Mouse (Mus musculus) ES-Bruce4 (cell line): ENCODE measurements around the gene Cwh43.

Experiments
- CTCF ChIP-seq: IDR thresholded peaks from one replicate; pipeline ENCODE4 v1.8.1; 2011; ENCODE audit warnings: low read depth, low read length
- POLR2A ChIP-seq: IDR thresholded peaks from one replicate; pipeline ENCODE4 v1.8.1; 2011; ENCODE audit warnings: low read length; ENCODE audit not compliant: insufficient read depth

DNA sequence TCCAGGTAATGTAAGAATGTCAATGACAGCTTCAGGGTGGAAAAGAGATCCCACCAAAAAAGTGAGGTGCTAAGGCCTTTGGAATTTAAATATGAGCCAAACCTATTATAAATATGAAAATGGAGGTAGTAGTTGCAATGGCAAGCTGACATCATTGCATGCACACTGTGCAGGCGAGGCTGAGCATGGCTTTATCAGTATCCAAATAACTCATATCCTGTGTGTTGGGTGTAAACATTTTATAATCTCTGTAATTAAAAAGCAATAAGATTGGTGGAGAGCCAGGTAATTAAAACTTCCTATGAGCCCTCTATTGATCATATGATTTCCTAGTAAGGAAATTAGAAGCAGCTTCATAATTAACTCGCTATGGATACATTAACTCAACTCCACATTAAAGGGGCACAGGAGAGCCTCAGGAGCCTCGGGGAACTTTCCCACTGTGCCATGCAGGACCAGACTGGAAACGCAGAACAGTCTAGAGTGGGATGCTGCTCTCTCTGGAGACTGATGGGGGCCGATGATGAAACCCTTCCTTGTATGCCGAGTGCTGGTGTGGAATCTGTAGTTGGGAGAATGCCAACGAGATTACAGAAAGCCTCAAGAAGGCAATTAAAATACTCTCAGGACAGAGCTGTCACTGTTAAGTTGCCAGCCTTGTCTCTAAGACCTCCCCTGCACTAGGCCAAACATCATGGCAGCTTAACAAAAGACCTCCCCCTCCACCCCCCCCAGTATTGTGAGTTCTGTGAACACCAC lies 5.9 kb upstream of the Cwh43 start:
- no peak for TF ChIP-seq CTCF
- no peak for TF ChIP-seq POLR2A
